Mouse (Mus musculus): ENCODE results near the gene Usp33. TPM values are rescaled to one million over a fixed set of nuclear protein-coding genes. Genes with fewer than 3 reads are reported as not detected.

Usp33 gene
- polyA plus RNA-seq, 1 experiment from 2014 or later, result 30.4 TPM

DNA sequence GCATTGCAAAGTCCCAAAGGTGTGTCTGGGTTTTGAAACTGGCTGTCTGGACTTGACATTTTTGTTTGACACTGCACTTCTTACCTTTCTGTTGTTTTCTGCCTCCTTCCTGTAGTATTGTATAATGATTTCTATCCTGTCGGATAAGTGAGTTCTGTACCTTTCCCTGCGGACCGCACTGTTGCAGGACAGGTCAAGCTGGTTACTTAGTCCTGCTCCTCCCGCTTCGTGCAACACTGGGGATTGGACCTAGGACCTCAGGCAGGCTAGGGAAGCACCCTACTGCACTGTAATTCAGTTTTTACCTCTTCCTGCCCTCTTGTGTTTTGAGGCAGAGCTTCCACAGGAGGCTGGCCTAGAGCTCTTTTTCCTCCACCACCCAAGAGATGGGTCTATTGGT, 54.2 kb downstream of the Usp33 start:
- DNase-seq (ENCODE audit: low spot score), result no peak

GRCm38 (mm10) chr3:152400875-152401274, 54.6 kb downstream of the Usp33 start:
- DNase-seq (ENCODE audit: low spot score), result no peak

DNA sequence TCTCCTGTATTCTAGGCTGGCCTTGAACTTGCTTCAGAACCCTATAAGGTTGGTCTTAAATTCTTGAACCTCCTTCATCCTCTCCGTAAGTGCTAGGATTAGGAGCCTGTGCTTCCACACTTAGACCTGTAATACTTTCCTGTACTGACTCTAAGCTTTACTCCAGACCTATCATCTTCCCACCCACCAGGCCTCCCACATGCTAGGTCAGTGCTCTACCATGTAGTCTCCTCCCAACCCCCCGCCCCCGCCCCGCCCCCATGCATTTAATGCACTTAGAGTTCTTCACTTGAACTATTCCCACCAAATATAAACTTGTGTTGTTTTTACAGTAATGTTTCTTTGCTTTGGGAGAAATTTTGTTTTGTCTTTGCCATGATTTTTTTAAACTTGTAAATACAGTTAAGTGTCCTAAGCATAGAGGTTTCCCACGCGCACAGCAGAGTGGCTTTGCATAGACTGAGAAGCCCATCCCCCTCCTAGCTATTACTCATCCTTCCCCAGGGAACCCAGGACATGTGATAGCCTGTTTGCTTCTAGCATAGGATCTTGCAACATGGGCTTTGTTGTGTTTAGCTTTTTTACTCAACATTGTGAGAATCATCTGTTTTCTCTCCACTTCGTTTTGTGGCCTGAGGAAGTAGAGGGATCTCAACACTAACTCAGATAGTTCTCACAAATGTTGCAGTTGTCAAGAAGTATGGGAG, 55.8 kb downstream of the Usp33 start:
- no peak for DNase-seq (ENCODE audit: low spot score)

DNA sequence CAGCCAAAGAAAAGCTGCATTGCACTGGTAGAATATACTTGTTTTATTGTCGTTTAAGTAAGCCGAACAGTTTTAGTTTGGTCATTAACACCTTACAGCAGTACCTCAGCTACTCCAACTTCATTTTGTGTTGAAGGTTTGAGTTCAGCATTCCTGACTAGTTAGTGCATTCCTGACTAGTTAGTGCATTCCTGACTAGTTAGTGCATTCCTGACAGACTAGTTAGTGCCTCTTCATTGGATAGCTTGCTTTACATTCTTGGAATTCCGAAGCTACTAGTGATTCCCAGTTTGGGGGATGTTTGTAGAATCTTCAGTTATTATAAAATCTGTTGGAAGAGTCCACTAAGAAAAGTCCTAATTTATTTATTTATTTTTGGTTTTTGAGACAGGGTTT, 56.4 kb downstream of the Usp33 start:
- no peak for DNase-seq (ENCODE audit: low spot score)

DNA sequence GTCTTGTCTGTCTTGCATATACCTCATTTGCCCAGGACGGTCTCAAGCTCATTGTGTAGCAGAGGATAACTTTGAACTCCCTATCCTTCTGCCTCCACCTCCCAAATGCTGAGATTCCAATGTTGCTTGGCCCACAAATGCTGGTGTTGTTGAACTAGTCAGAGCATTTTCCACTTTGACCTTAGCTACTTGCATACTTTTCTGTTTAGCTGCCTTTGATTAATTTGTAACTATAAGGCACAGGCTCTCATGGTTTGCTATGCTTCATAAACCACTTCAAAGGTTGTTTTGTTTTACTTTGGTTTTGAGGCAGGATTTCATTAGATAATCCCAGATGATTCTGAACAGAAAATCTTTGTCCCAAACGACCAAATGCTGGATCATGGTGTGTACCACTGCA, 57.5 kb downstream of the Usp33 start:
- no peak for DNase-seq (ENCODE audit: low spot score)

DNA sequence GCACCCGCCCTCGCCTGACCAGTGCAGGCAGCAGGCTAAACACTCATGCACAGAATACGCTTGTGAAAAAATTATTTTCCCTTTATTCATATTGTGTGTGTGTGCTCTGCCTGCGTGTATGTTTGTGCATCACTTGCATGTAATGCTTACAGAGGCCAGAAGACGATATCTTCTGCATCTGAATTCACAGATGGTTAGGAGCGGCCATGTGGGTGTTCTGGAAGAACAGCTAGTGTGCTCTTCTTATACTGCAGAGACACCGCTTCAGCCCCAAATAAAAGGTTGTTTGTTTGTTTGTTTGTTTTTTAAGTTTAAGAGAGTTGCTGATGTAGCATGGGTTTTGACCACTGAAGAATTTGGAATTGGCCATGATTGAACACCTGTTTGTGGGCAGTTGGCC, 59.1 kb downstream of the Usp33 start:
- DNase-seq (ENCODE audit: low spot score), result no peak

- DNase-seq (ENCODE audit: low spot score), result no peak
Observed at GRCm38 (mm10) chr3:152405978-152406640, 59.8 kb downstream of the Usp33 start.

GRCm38 (mm10) chr3:152410980-152411551, 64.8 kb downstream of the Usp33 start:
- no peak for DNase-seq (ENCODE audit: low spot score)

GRCm38 (mm10) chr3:152412362-152412761, 66.1 kb downstream of the Usp33 start:
- no peak for DNase-seq (ENCODE audit: low spot score)

GRCm38 (mm10) chr3:152428925-152429324, 82.6 kb downstream of the Usp33 start:
- no peak for DNase-seq (ENCODE audit: low spot score)

GRCm38 (mm10) chr3:152432677-152433076, 86.4 kb downstream of the Usp33 start:
- DNase-seq (ENCODE audit: low spot score), result no peak

GRCm38 (mm10) chr3:152435590-152435989, 89.3 kb downstream of the Usp33 start:
- no peak for DNase-seq (ENCODE audit: low spot score)

- DNase-seq (ENCODE audit: low spot score), result no peak
Observed at GRCm38 (mm10) chr3:152438068-152438467, 91.8 kb downstream of the Usp33 start.

- no peak for DNase-seq (ENCODE audit: low spot score)
Observed at GRCm38 (mm10) chr3:152442795-152443194, 96.5 kb downstream of the Usp33 start.

Other genes starting within 250 kb of the Usp33 start
- gene Gipc2, start 180.2 kb upstream of the Usp33 start, polyA plus RNA-seq (2015; fragmentation: Nextera tagmentation; extraction: Ambion mirVana), result 1.1 and 1.4 TPM in 2 replicates
- 35.3 and 37.0 TPM in 2 replicates for gene Dnajb4, start 136.2 kb upstream of the Usp33 start, polyA plus RNA-seq (2015; fragmentation: Nextera tagmentation; extraction: Ambion mirVana)
- 234 and 249 TPM in 2 replicates for gene Fubp1, start 136.1 kb upstream of the Usp33 start, polyA plus RNA-seq (2015; fragmentation: Nextera tagmentation; extraction: Ambion mirVana)
- gene Nexn, start 80.1 kb upstream of the Usp33 start, polyA plus RNA-seq (2015; fragmentation: Nextera tagmentation; extraction: Ambion mirVana), result 0.59 and 1.2 TPM in 2 replicates
- gene Miga1, start 6.1 kb upstream of the Usp33 start, polyA plus RNA-seq (2015; fragmentation: Nextera tagmentation; extraction: Ambion mirVana), result 13.1 and 14.4 TPM in 2 replicates
- gene Zzz3, start 49.0 kb downstream of the Usp33 start, polyA plus RNA-seq (2015; fragmentation: Nextera tagmentation; extraction: Ambion mirVana), result 41.7 and 44.6 TPM in 2 replicates

Measured in thymus, postnatal 0 days (tissue).